In the genomic region with DNA sequence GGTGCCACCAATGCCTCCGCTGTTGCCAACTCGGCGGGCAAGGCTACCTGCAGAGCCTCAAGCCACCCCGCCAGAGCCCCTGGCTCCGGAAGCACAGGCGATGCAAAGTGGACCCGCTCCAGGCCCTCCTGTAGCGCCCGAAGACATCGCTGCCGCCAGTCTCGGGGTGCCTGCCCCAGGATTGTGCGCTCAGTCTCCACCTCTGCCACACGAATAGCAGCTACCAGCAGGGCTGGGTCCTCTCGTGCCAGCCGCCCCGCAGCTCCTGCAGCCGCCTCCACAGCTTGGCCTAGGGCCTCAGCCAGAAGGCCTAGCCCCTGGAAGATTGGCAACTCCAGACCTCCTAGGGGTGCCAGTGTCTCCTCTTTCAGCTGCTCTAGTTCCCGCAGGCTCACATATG, we compare ENCODE assay signal across 19 mouse cellular contexts. TPM values are rescaled to one million over a fixed set of nuclear protein-coding genes. Genes with fewer than 3 reads are reported as not detected.
A peak's percentile ranks its signal among the peaks of the same experiment; 100 is the strongest.
DNase-seq lines count a peak whose midpoint lies in the region; ATAC-seq and TF ChIP-seq lines count a peak whose summit lies in the region.
"Had no signal": no experiment of that assay in that cellular context is flagged by ENCODE, and none has a peak within 500 bp of the region (broad histone marks: within the 10 kb centered on the region; RNA-seq: fewer than 3 reads in every experiment).

No protein-coding gene starts in this region.

- 74% methylated on average over 19 of the region's 19 CpGs for WGBS in midbrain, embryonic 13.5 days
- 73% methylated on average over 19 of the region's 19 CpGs for WGBS in midbrain, postnatal 0 days
- 74% methylated on average over 19 of the region's 19 CpGs for WGBS in forebrain, embryonic 14.5 days

- no peak for ATAC-seq in midbrain, embryonic 13.5 days
- no peak for ATAC-seq in midbrain, postnatal 0 days (ENCODE audit: low FRiP score)
- no peak for ATAC-seq in forebrain, embryonic 14.5 days
- ATAC-seq: intestine, embryonic 16.5 days had no signal

- no peak overlapping the region for H3K27ac ChIP-seq in midbrain, embryonic 13.5 days
- H3K27ac ChIP-seq in midbrain, postnatal 0 days (ENCODE audit: low read depth, low read length) = no peak overlapping the region
- no peak overlapping the region for H3K27ac ChIP-seq in forebrain, embryonic 14.5 days (ENCODE audit: low read depth, low read length)
- H3K27ac ChIP-seq: embryonic facial prominence, embryonic 13.5 days; hindbrain, embryonic 15.5 days; limb, embryonic 12.5 days; liver, embryonic 15.5 days had no signal

- peaks cover 20% of the 10 kb centered on the region for H3K27me3 ChIP-seq in midbrain, embryonic 13.5 days
- H3K27me3 ChIP-seq in midbrain, postnatal 0 days (ENCODE audit: insufficient read depth, low read length) = no peaks in the 10 kb centered on the region
- peaks cover 5% of the 10 kb centered on the region for H3K27me3 ChIP-seq in forebrain, embryonic 14.5 days (replicated peaks; ENCODE audit: control insufficient read depth, insufficient read depth, low read length)
- H3K27me3 ChIP-seq: hindbrain, embryonic 15.5 days had no signal

- no peak for TF ChIP-seq CTCF in midbrain, postnatal 0 days (IDR thresholded peaks at IDR 0.05)

- H3K4me3 ChIP-seq in midbrain, embryonic 13.5 days (replicated peaks) = no peak overlapping the region
- H3K4me3 ChIP-seq in midbrain, postnatal 0 days (ENCODE audit: low read depth, low read length) = no peak overlapping the region
- H3K4me3 ChIP-seq in forebrain, embryonic 14.5 days (ENCODE audit: low read depth, low read length) = no peak overlapping the region
- H3K4me3 ChIP-seq: embryonic facial prominence, embryonic 13.5 days; heart, embryonic 12.5 days; hindbrain, embryonic 15.5 days; limb, embryonic 12.5 days; liver, embryonic 15.5 days had no signal

- peak overlapping the region; percentile 32; the same call in 1 of the 2 replicates for H3K9ac ChIP-seq in midbrain, embryonic 13.5 days (replicated peaks)
- H3K9ac ChIP-seq in midbrain, postnatal 0 days (replicated peaks; ENCODE audit: low read length, poor library complexity, severe bottlenecking) = no peak overlapping the region
- H3K9ac ChIP-seq in forebrain, embryonic 14.5 days (ENCODE audit: low read length) = no peak overlapping the region
- H3K9ac ChIP-seq: embryonic facial prominence, embryonic 13.5 days; heart, embryonic 12.5 days; hindbrain, embryonic 15.5 days; limb, embryonic 12.5 days; liver, embryonic 15.5 days had no signal

- H3K9me3 ChIP-seq in midbrain, embryonic 13.5 days = no peaks in the 10 kb centered on the region
- H3K9me3 ChIP-seq in midbrain, postnatal 0 days (ENCODE audit: low read length) = no peaks in the 10 kb centered on the region
- no peaks in the 10 kb centered on the region for H3K9me3 ChIP-seq in forebrain, embryonic 14.5 days (replicated peaks; ENCODE audit: control insufficient read depth, low read length)
- H3K9me3 ChIP-seq: embryonic facial prominence, embryonic 13.5 days; heart, embryonic 12.5 days; hindbrain, embryonic 15.5 days; limb, embryonic 12.5 days; liver, embryonic 15.5 days had no signal

- DNase-seq in midbrain, postnatal 0 days (ENCODE audit: low spot score) = no peak
- DNase-seq in cerebellum, adult 11-12 months = peak; percentile 92
- DNase-seq in cerebellum, postnatal 25 days = peak; percentile 86 to 87
- no peak for DNase-seq in right cerebral cortex, postnatal 25 days
- no peak for DNase-seq in thymus, postnatal 0 days (ENCODE audit: low spot score)
- DNase-seq in forebrain, embryonic 14.5 days (ENCODE audit: low spot score) = no peak
- DNase-seq: adrenal gland, adult 8-10 months; gastrocnemius, postnatal 36 days; kidney, postnatal 14 days; lung, postnatal 10 days; right cerebral cortex, postnatal 4 days; thymus, adult 2 months had no signal

- no peaks in the 10 kb centered on the region; the same call in 1 of the 2 replicates for H3K36me3 ChIP-seq in midbrain, embryonic 13.5 days
- H3K36me3 ChIP-seq in midbrain, postnatal 0 days (ENCODE audit: insufficient read depth, low read length) = no peaks in the 10 kb centered on the region
- H3K36me3 ChIP-seq in forebrain, embryonic 14.5 days (ENCODE audit: control insufficient read depth, insufficient read depth, low read length) = no peaks in the 10 kb centered on the region
- H3K36me3 ChIP-seq: embryonic facial prominence, embryonic 13.5 days; heart, embryonic 12.5 days; hindbrain, embryonic 15.5 days; liver, embryonic 15.5 days had no signal

- H3K4me2 ChIP-seq in midbrain, embryonic 13.5 days (replicated peaks) = no peak overlapping the region
- H3K4me2 ChIP-seq in midbrain, postnatal 0 days (ENCODE audit: low read depth, low read length, poor library complexity, severe bottlenecking) = no peak overlapping the region
- no peak overlapping the region for H3K4me2 ChIP-seq in forebrain, embryonic 14.5 days (ENCODE audit: low read length)
- H3K4me2 ChIP-seq: embryonic facial prominence, embryonic 13.5 days; heart, embryonic 12.5 days; hindbrain, embryonic 15.5 days; limb, embryonic 12.5 days; liver, embryonic 15.5 days had no signal

- H3K4me1 ChIP-seq in midbrain, embryonic 13.5 days (replicated peaks) = peaks cover 31% of the 10 kb centered on the region
- peaks cover 11% of the 10 kb centered on the region; the same call in 1 of the 2 replicates for H3K4me1 ChIP-seq in midbrain, postnatal 0 days (ENCODE audit: insufficient read depth, low read length)
- H3K4me1 ChIP-seq in forebrain, embryonic 14.5 days (ENCODE audit: control insufficient read depth, insufficient read depth, low read length) = peaks cover 15% of the 10 kb centered on the region

RNA-seq across cellular contexts. Expression of a gene that starts 2.5 kb away (rescaled TPM):
- 10.4 and 11.7 TPM in 2 replicates for polyA plus RNA-seq in midbrain, embryonic 13.5 days (2015; fragmentation: Nextera tagmentation; extraction: Ambion mirVana)
- 2.0 and 5.1 TPM in 2 replicates for total RNA-seq in midbrain, postnatal 0 days (2014; rRNA removed)
- 6.8 and 6.9 TPM in 2 replicates for polyA plus RNA-seq in midbrain, postnatal 0 days (2015; fragmentation: Nextera tagmentation; extraction: Ambion mirVana)
- 4.0 and 5.1 TPM in 2 replicates for polyA plus RNA-seq in thymus, postnatal 0 days (2015; fragmentation: Nextera tagmentation; extraction: Ambion mirVana)
- polyA plus RNA-seq in forebrain, embryonic 14.5 days (2014; fragmentation: Nextera tagmentation; extraction: Ambion mirVana) = 8.3 and 8.8 TPM in 2 replicates

RNA-seq across cellular contexts. Expression of a gene that starts 3.7 kb away (rescaled TPM):
- polyA plus RNA-seq in midbrain, embryonic 13.5 days (2015; fragmentation: Nextera tagmentation; extraction: Ambion mirVana) = 106 and 107 TPM in 2 replicates
- total RNA-seq in midbrain, postnatal 0 days (2014; rRNA removed) = 63.6 and 79.2 TPM in 2 replicates
- 131 and 132 TPM in 2 replicates for polyA plus RNA-seq in midbrain, postnatal 0 days (2015; fragmentation: Nextera tagmentation; extraction: Ambion mirVana)
- 3.2 and 4.2 TPM in 2 replicates for polyA plus RNA-seq in thymus, postnatal 0 days (2015; fragmentation: Nextera tagmentation; extraction: Ambion mirVana)
- 67.9 and 69.5 TPM in 2 replicates for polyA plus RNA-seq in forebrain, embryonic 14.5 days (2014; fragmentation: Nextera tagmentation; extraction: Ambion mirVana)

RNA-seq across cellular contexts. Expression of a gene that starts 4.1 kb away (rescaled TPM):
- 51.1 and 57.5 TPM in 2 replicates for polyA plus RNA-seq in midbrain, embryonic 13.5 days (2015; fragmentation: Nextera tagmentation; extraction: Ambion mirVana)
- 28.2 and 35.7 TPM in 2 replicates for total RNA-seq in midbrain, postnatal 0 days (2014; rRNA removed)
- polyA plus RNA-seq in midbrain, postnatal 0 days (2015; fragmentation: Nextera tagmentation; extraction: Ambion mirVana) = 29.1 and 29.3 TPM in 2 replicates
- polyA plus RNA-seq in thymus, postnatal 0 days (2015; fragmentation: Nextera tagmentation; extraction: Ambion mirVana) = 81.7 and 103 TPM in 2 replicates
- polyA plus RNA-seq in forebrain, embryonic 14.5 days (2014; fragmentation: Nextera tagmentation; extraction: Ambion mirVana) = 50.8 and 51.9 TPM in 2 replicates

RNA-seq across cellular contexts. Expression of a gene that starts 12.0 kb away (rescaled TPM):
- polyA plus RNA-seq in midbrain, embryonic 13.5 days (2015; fragmentation: Nextera tagmentation; extraction: Ambion mirVana) = 0.97 and 1.1 TPM in 2 replicates
- total RNA-seq in midbrain, postnatal 0 days (2014; rRNA removed) = 0.71 and 1.3 TPM in 2 replicates
- 0.81 and 1.3 TPM in 2 replicates for polyA plus RNA-seq in midbrain, postnatal 0 days (2015; fragmentation: Nextera tagmentation; extraction: Ambion mirVana)
- 9.3 and 9.4 TPM in 2 replicates for polyA plus RNA-seq in thymus, postnatal 0 days (2015; fragmentation: Nextera tagmentation; extraction: Ambion mirVana)
- 0.70 and 0.82 TPM in 2 replicates for polyA plus RNA-seq in forebrain, embryonic 14.5 days (2014; fragmentation: Nextera tagmentation; extraction: Ambion mirVana)

RNA-seq across cellular contexts. Expression of a gene that starts 17.5 kb away (rescaled TPM):
- 3.1 and 4.3 TPM in 2 replicates for polyA plus RNA-seq in midbrain, embryonic 13.5 days (2015; fragmentation: Nextera tagmentation; extraction: Ambion mirVana)
- 2.0 and 2.3 TPM in 2 replicates for total RNA-seq in midbrain, postnatal 0 days (2014; rRNA removed)
- polyA plus RNA-seq in midbrain, postnatal 0 days (2015; fragmentation: Nextera tagmentation; extraction: Ambion mirVana) = 6.5 and 8.1 TPM in 2 replicates
- 0.42 and 0.47 TPM in 2 replicates for polyA plus RNA-seq in thymus, postnatal 0 days (2015; fragmentation: Nextera tagmentation; extraction: Ambion mirVana)
- 2.9 and 3.0 TPM in 2 replicates for polyA plus RNA-seq in forebrain, embryonic 14.5 days (2014; fragmentation: Nextera tagmentation; extraction: Ambion mirVana)

Comparison
In these comparisons a context has a peak if more than half of its experiments do, and no peak if none do; other contexts are left out.
1. DNase-seq: peak in cerebellum, adult 11-12 months (single experiment) and cerebellum, postnatal 25 days (2 of 2); none in midbrain, postnatal 0 days (single experiment), right cerebral cortex, postnatal 25 days (single experiment), thymus, postnatal 0 days (single experiment) and forebrain, embryonic 14.5 days (single experiment).
2. RNA of a gene that starts 3.7 kb away (polyA plus RNA-seq): 131 to 132 TPM in midbrain, postnatal 0 days, 106 to 107 TPM in midbrain, embryonic 13.5 days and 67.9 to 69.5 TPM in forebrain, embryonic 14.5 days; 3.2 to 4.2 TPM in thymus, postnatal 0 days; every median in the first group is over 10 times any median in the second.